Mouse (Mus musculus) C2C12 (cell line): ENCODE measurements around the gene Col4a3.

Source experiments
- CTCF ChIP-seq: IDR thresholded peaks from one replicate; pipeline ENCODE4 v1.5.1; 2011; ENCODE audit not compliant: control insufficient read depth, insufficient read depth, insufficient read length
- MAX ChIP-seq: IDR thresholded peaks from one replicate; pipeline ENCODE4 v1.6.1; 2011; ENCODE audit warnings: mild to moderate bottlenecking, control low read depth
- MYOD1 ChIP-seq: IDR thresholded peaks from one replicate; pipeline ENCODE4 v1.6.1; 2011; ENCODE audit warnings: low read depth; ENCODE audit not compliant: control insufficient read depth, insufficient read length
- USF1 ChIP-seq: IDR thresholded peaks from one replicate; pipeline ENCODE4 v1.6.1; 2011; ENCODE audit warnings: low read depth, mild to moderate bottlenecking, control low read depth, moderate library complexity

GRCm38 (mm10) chr1:82717816-82718512 lies 131.2 kb downstream of the Col4a3 start:
- TF ChIP-seq MAX (no peak), CTCF (no peak), MYOD1 (no peak), USF1 (no peak)
